Mouse (Mus musculus) CD4-positive helper T cell, adult 2 months (primary cell): ENCODE results near the gene Cpxm1.
"Not testable (repeated sequence)": the region's sequence is repeated elsewhere in the genome, so short reads cannot be mapped to it uniquely, and the experiment has no call there.

ENCODE experiments used
- DNase-seq: peaks from one replicate; pipeline ENCODE4 v3.0.0-alpha.2; 2012; ENCODE audit warnings: low read depth, missing footprints, low spot score

The Cpxm1 gene

GRCm38 (mm10) chr2:130401891-130402290, 4.5 kb upstream of the Cpxm1 start:
- DNase-seq, result no peak

GRCm38 (mm10) chr2:130400046-130400445, 2.7 kb upstream of the Cpxm1 start:
- no peak for DNase-seq

GRCm38 (mm10) chr2:130398091-130398490, 717 bp upstream of the Cpxm1 start:
- no peak for DNase-seq

GRCm38 (mm10) chr2:130395696-130396095, 1.7 kb downstream of the Cpxm1 start:
- no peak for DNase-seq

- no peak for DNase-seq
Measured at GRCm38 (mm10) chr2:130392836-130393235, 4.5 kb downstream of the Cpxm1 start.

GRCm38 (mm10) chr2:130390993-130391625, 6.3 kb downstream of the Cpxm1 start:
- no peak for DNase-seq

- DNase-seq, result no peak
Measured at GRCm38 (mm10) chr2:130388796-130389195, 8.6 kb downstream of the Cpxm1 start.

- no peak for DNase-seq
Measured at GRCm38 (mm10) chr2:130386212-130386611, 11.2 kb downstream of the Cpxm1 start.

- no peak for DNase-seq
Measured at GRCm38 (mm10) chr2:130383895-130384294, 13.5 kb downstream of the Cpxm1 start.

GRCm38 (mm10) chr2:130383205-130383604, 14.2 kb downstream of the Cpxm1 start:
- no peak for DNase-seq

- DNase-seq, result no peak
Measured at GRCm38 (mm10) chr2:130374951-130375350, 22.4 kb downstream of the Cpxm1 start.

- not testable (repeated sequence) for DNase-seq
Measured at GRCm38 (mm10) chr2:130373026-130373425, 24.3 kb downstream of the Cpxm1 start.

- no peak for DNase-seq
Measured at GRCm38 (mm10) chr2:130367386-130367785, 30.0 kb downstream of the Cpxm1 start.

- DNase-seq, result no peak
Measured at GRCm38 (mm10) chr2:130365211-130366094, 31.9 kb downstream of the Cpxm1 start.

GRCm38 (mm10) chr2:130362511-130363026, 34.8 kb downstream of the Cpxm1 start:
- no peak for DNase-seq

GRCm38 (mm10) chr2:130358852-130359251, 38.5 kb downstream of the Cpxm1 start:
- no peak for DNase-seq

GRCm38 (mm10) chr2:130357551-130357950, 39.8 kb downstream of the Cpxm1 start:
- DNase-seq, result no peak

- no peak for DNase-seq
Measured at GRCm38 (mm10) chr2:130353889-130354288, 43.5 kb downstream of the Cpxm1 start.

GRCm38 (mm10) chr2:130353411-130353810, 44.0 kb downstream of the Cpxm1 start:
- no peak for DNase-seq

- no peak for DNase-seq
Measured at GRCm38 (mm10) chr2:130351758-130352339, 45.5 kb downstream of the Cpxm1 start.

GRCm38 (mm10) chr2:130350376-130350775, 47.0 kb downstream of the Cpxm1 start:
- no peak for DNase-seq

- no peak for DNase-seq
Measured at GRCm38 (mm10) chr2:130341220-130341580, 56.2 kb downstream of the Cpxm1 start.
